Mouse (Mus musculus): Measurements from ENCODE around the gene Snupn. TPM values are rescaled to one million over a fixed set of nuclear protein-coding genes. Genes with fewer than 3 reads are reported as not detected.
"Not testable (repeated sequence)": the region's sequence is repeated elsewhere in the genome, so short reads cannot be mapped to it uniquely, and the experiment has no call there.

The Snupn gene
- total and polyA plus RNA-seq, 3 experiments, result 5.7 to 10.2 (median 9.3) TPM

- no peak for DNase-seq
- TF ChIP-seq POLR2A (IDR thresholded peaks at IDR 0.05; ENCODE audit: insufficient read depth, low read depth, low read length) (no peak), CTCF (IDR thresholded peaks at IDR 0.05) (no peak), EP300 (IDR thresholded peaks at IDR 0.05; ENCODE audit: insufficient read depth, low read depth, low read length) (no peak)
- Histone ChIP-seq H3K4me3 (no peak overlapping the region), H3K36me3 (ENCODE audit: control insufficient read depth, insufficient read depth, low read length) (no peaks in the 10 kb centered on the region), H3K9ac (ENCODE audit: low read depth, low read length) (no peak overlapping the region), H3K79me2 (replicated peaks; ENCODE audit: control insufficient read depth, insufficient read depth, low read length) (no peaks in the 10 kb centered on the region), H3K27ac (no peak overlapping the region), H3K4me1 (ENCODE audit: control insufficient read depth, insufficient read depth, low read length) (no peaks in the 10 kb centered on the region), H3K27me3 (ENCODE audit: control insufficient read depth, insufficient read depth, low read length) (no peaks in the 10 kb centered on the region)
- intact Hi-C loops (cut with DNase I), result no loop called here
- 91% methylated on average over 6 of the region's 6 CpGs for WGBS
These were observed 29.5 kb downstream of the Snupn start for GRCm38 (mm10) chr9:56980186-56980585.

- H3K27ac ChIP-seq, result no peak overlapping the region
- DNase-seq, result no peak
- no peaks in the 10 kb centered on the region for H3K4me1 ChIP-seq (ENCODE audit: control insufficient read depth, insufficient read depth, low read length)
- no peaks in the 10 kb centered on the region for H3K27me3 ChIP-seq (ENCODE audit: control insufficient read depth, insufficient read depth, low read length)
- TF ChIP-seq POLR2A (IDR thresholded peaks at IDR 0.05; ENCODE audit: insufficient read depth, low read depth, low read length), result no peak
- WGBS, result 41% methylated on average over 1 of the region's 1 CpGs
- intact Hi-C loops (cut with DNase I), result no loop called here
- H3K9ac ChIP-seq (ENCODE audit: low read depth, low read length), result no peak overlapping the region
- no peaks in the 10 kb centered on the region for H3K36me3 ChIP-seq (ENCODE audit: control insufficient read depth, insufficient read depth, low read length)
- no peak overlapping the region for H3K4me3 ChIP-seq
- H3K79me2 ChIP-seq (replicated peaks; ENCODE audit: control insufficient read depth, insufficient read depth, low read length), result no peaks in the 10 kb centered on the region
These were observed 30.8 kb downstream of the Snupn start for GRCm38 (mm10) chr9:56981502-56981901.

- peak within 1 kb of the TSS; percentile 80 for H3K27ac ChIP-seq
- TF ChIP-seq EP300 (IDR thresholded peaks at IDR 0.05; ENCODE audit: insufficient read depth, low read depth, low read length) (no peak), POLR2A (IDR thresholded peaks at IDR 0.05; ENCODE audit: insufficient read depth, low read depth, low read length) (peak; percentile 23; the same call in 1 of the 2 replicates), CTCF (IDR thresholded peaks at IDR 0.05) (peak; percentile 73)
- H3K27me3 ChIP-seq (ENCODE audit: control insufficient read depth, insufficient read depth, low read length), result no peaks in the 10 kb centered on the region
- H3K4me1 ChIP-seq (ENCODE audit: control insufficient read depth, insufficient read depth, low read length), result peaks cover 3% of the 10 kb centered on the region
- WGBS, result 3% methylated on average over 59 of the region's 62 CpGs
- peak within 1 kb of the TSS; percentile 99 for H3K9ac ChIP-seq (ENCODE audit: low read depth, low read length)
- intact Hi-C loops (cut with DNase I), result loop anchor here (2.0 to 10.0 kb wide), 2 partner anchors 44 to 60 kb away; partner anchors contain the start of genes Imp3 and Snupn
- H3K36me3 ChIP-seq (ENCODE audit: control insufficient read depth, insufficient read depth, low read length), result peaks cover 2% of the 10 kb centered on the region; the same call in 1 of the 2 replicates
- no peaks in the 10 kb centered on the region; the same call in 1 of the 2 replicates for H3K79me2 ChIP-seq (replicated peaks; ENCODE audit: control insufficient read depth, insufficient read depth, low read length)
- DNase-seq, result peak; percentile 91 to 92
- peak within 1 kb of the TSS; percentile 94 for H3K4me3 ChIP-seq
These were observed 43.9 kb downstream of the Snupn start, which contains the start of gene Ptpn9 for GRCm38 (mm10) chr9:56994286-56995197. Gene Ptpn9, plus strand, starts transcription at chr9:56994923.

- Histone ChIP-seq H3K27me3 (ENCODE audit: control insufficient read depth, insufficient read depth, low read length) (no peaks in the 10 kb centered on the region), H3K79me2 (replicated peaks; ENCODE audit: control insufficient read depth, insufficient read depth, low read length) (no peaks in the 10 kb centered on the region; the same call in 1 of the 2 replicates), H3K27ac (peak overlapping the region; percentile 80), H3K4me3 (peak overlapping the region; percentile 94), H3K9ac (ENCODE audit: low read depth, low read length) (peak overlapping the region; percentile 99), H3K36me3 (ENCODE audit: control insufficient read depth, insufficient read depth, low read length) (peaks cover 2% of the 10 kb centered on the region; the same call in 1 of the 2 replicates), H3K4me1 (ENCODE audit: control insufficient read depth, insufficient read depth, low read length) (peaks cover 3% of the 10 kb centered on the region)
- TF ChIP-seq CTCF (IDR thresholded peaks at IDR 0.05) (no peak), EP300 (IDR thresholded peaks at IDR 0.05; ENCODE audit: insufficient read depth, low read depth, low read length) (no peak), POLR2A (IDR thresholded peaks at IDR 0.05; ENCODE audit: insufficient read depth, low read depth, low read length) (no peak)
- under 1% methylated on average over 80 of the region's 80 CpGs for WGBS
- intact Hi-C loops (cut with DNase I), result loop anchor here (2.0 to 10.0 kb wide), 2 partner anchors 45 to 61 kb away; partner anchors contain the start of genes Imp3 and Snupn
- peak; percentile 79 to 81 for DNase-seq
These were observed 44.7 kb downstream of the Snupn start for GRCm38 (mm10) chr9:56995198-56996027.

GRCm38 (mm10) chr9:56996028-56996346, 45.3 kb downstream of the Snupn start:
- H3K79me2 ChIP-seq (replicated peaks; ENCODE audit: control insufficient read depth, insufficient read depth, low read length), result no peaks in the 10 kb centered on the region; the same call in 1 of the 2 replicates
- peaks cover 3% of the 10 kb centered on the region for H3K4me1 ChIP-seq (ENCODE audit: control insufficient read depth, insufficient read depth, low read length)
- intact Hi-C loops (cut with DNase I), result loop anchor here (10.0 kb wide), 1 partner anchor 61 kb away; the partner anchor contains the start of gene Imp3
- H3K36me3 ChIP-seq (ENCODE audit: control insufficient read depth, insufficient read depth, low read length), result peaks cover 2% of the 10 kb centered on the region; the same call in 1 of the 2 replicates
- peak overlapping the region; percentile 94 for H3K4me3 ChIP-seq
- WGBS, result 1% methylated on average over 5 of the region's 5 CpGs
- H3K27me3 ChIP-seq (ENCODE audit: control insufficient read depth, insufficient read depth, low read length), result no peaks in the 10 kb centered on the region
- peak overlapping the region; percentile 80 for H3K27ac ChIP-seq
- no peak for TF ChIP-seq CTCF (IDR thresholded peaks at IDR 0.05)
- TF ChIP-seq EP300 (IDR thresholded peaks at IDR 0.05; ENCODE audit: insufficient read depth, low read depth, low read length), result no peak
- TF ChIP-seq POLR2A (IDR thresholded peaks at IDR 0.05; ENCODE audit: insufficient read depth, low read depth, low read length), result no peak
- H3K9ac ChIP-seq (ENCODE audit: low read depth, low read length), result peak overlapping the region; percentile 99
- peak; percentile 14 to 40 for DNase-seq

GRCm38 (mm10) chr9:56997206-56997605, 46.5 kb downstream of the Snupn start:
- 87% methylated on average over 1 of the region's 1 CpGs for WGBS
- intact Hi-C loops (cut with DNase I), result loop anchor here (10.0 kb wide), 1 partner anchor 62 kb away; the partner anchor contains the start of gene Imp3
- H3K79me2 ChIP-seq (replicated peaks; ENCODE audit: control insufficient read depth, insufficient read depth, low read length); DNase-seq; H3K4me1 ChIP-seq (ENCODE audit: control insufficient read depth, insufficient read depth, low read length); H3K9ac ChIP-seq (ENCODE audit: low read depth, low read length); H3K4me3 ChIP-seq; H3K36me3 ChIP-seq (ENCODE audit: control insufficient read depth, insufficient read depth, low read length); H3K27ac ChIP-seq; H3K27me3 ChIP-seq (ENCODE audit: control insufficient read depth, insufficient read depth, low read length): not testable (repeated sequence)
